27 mouse cellular contexts compared by ENCODE assay signal in genomic region chr1:166377171-166377570, GRCm38 (mm10). TPM values are rescaled to one million over a fixed set of nuclear protein-coding genes. Genes with fewer than 3 reads are reported as not detected.
DNase-seq lines count a peak whose midpoint lies in the region; ATAC-seq and TF ChIP-seq lines count a peak whose summit lies in the region.
"Had no signal": no experiment of that assay in that cellular context is flagged by ENCODE, and none has a peak within 500 bp of the region (broad histone marks: within the 10 kb centered on the region; RNA-seq: fewer than 3 reads in every experiment).

No protein-coding gene starts in this region.

- no peak for ATAC-seq in kidney, embryonic 14.5 days (ENCODE audit: low FRiP score, low TSS enrichment)
- no peak for ATAC-seq in midbrain, embryonic 15.5 days (replicated peaks)
- ATAC-seq: activated CD4-positive, CD25-positive, alpha-beta regulatory T cell, adult 4 months; forebrain, embryonic 15.5 days had no signal

- no peak overlapping the region for H3K4me2 ChIP-seq in kidney, embryonic 14.5 days (replicated peaks; ENCODE audit: low read depth, low read length)
- H3K4me2 ChIP-seq in midbrain, embryonic 15.5 days = no peak overlapping the region
- H3K4me2 ChIP-seq: embryonic facial prominence, embryonic 13.5 days; forebrain, embryonic 12.5 days; forebrain, embryonic 15.5 days; heart, embryonic 13.5 days; hindbrain, embryonic 12.5 days had no signal

- H3K27ac ChIP-seq in kidney, adult 2 months (ENCODE audit: insufficient read depth, low read depth, low read length) = no peak overlapping the region
- no peak overlapping the region for H3K27ac ChIP-seq in kidney, embryonic 14.5 days (ENCODE audit: low read depth, low read length)
- H3K27ac ChIP-seq in midbrain, embryonic 10.5 days (replicated peaks) = no peak overlapping the region
- no peak overlapping the region for H3K27ac ChIP-seq in midbrain, embryonic 15.5 days
- H3K27ac ChIP-seq: embryonic facial prominence, embryonic 10.5 days; embryonic facial prominence, embryonic 13.5 days; forebrain, embryonic 12.5 days; forebrain, embryonic 15.5 days; heart, adult 2 months; heart, embryonic 10.5 days; heart, embryonic 13.5 days; hindbrain, embryonic 12.5 days had no signal

- H3K4me1 ChIP-seq in kidney, adult 2 months (ENCODE audit: control insufficient read depth, insufficient read depth, low read length) = peaks cover 10% of the 10 kb centered on the region; the same call in 1 of the 2 replicates
- H3K4me1 ChIP-seq in kidney, embryonic 14.5 days (ENCODE audit: control insufficient read depth, insufficient read depth, low read length) = peaks cover 15% of the 10 kb centered on the region
- H3K4me1 ChIP-seq in midbrain, embryonic 10.5 days = peaks cover 28% of the 10 kb centered on the region
- peaks cover 18% of the 10 kb centered on the region for H3K4me1 ChIP-seq in midbrain, embryonic 15.5 days

- TF ChIP-seq POLR2A in kidney, adult 2 months (IDR thresholded peaks at IDR 0.05; ENCODE audit: low read depth, low read length) = no peak

- H3K9ac ChIP-seq in kidney, embryonic 14.5 days (ENCODE audit: low read depth, low read length) = no peak overlapping the region
- H3K9ac ChIP-seq in midbrain, embryonic 15.5 days = no peak overlapping the region
- H3K9ac ChIP-seq: embryonic facial prominence, embryonic 13.5 days; forebrain, embryonic 12.5 days; forebrain, embryonic 15.5 days; heart, embryonic 13.5 days; hindbrain, embryonic 12.5 days had no signal

- H3K36me3 ChIP-seq in kidney, adult 2 months (ENCODE audit: control insufficient read depth, insufficient read depth, low read length) = no peaks in the 10 kb centered on the region
- no peaks in the 10 kb centered on the region for H3K36me3 ChIP-seq in kidney, embryonic 14.5 days (ENCODE audit: control insufficient read depth, insufficient read depth, low read length)
- peaks cover 8% of the 10 kb centered on the region for H3K36me3 ChIP-seq in midbrain, embryonic 10.5 days
- no peaks in the 10 kb centered on the region for H3K36me3 ChIP-seq in midbrain, embryonic 15.5 days (replicated peaks)
- H3K36me3 ChIP-seq: embryonic facial prominence, embryonic 13.5 days; forebrain, embryonic 15.5 days had no signal

- peak; percentile 71 for DNase-seq in heart, adult 11 months
- no peak for DNase-seq in heart, postnatal 4 days
- peak; percentile 56 for DNase-seq in kidney, adult 2 months
- peak; percentile 35 to 51 for DNase-seq in kidney, postnatal 36 days
- no peak for DNase-seq in kidney, postnatal 14 days
- peak; percentile 8 for DNase-seq in midbrain, embryonic 10.5 days (ENCODE audit: low spot score)
- DNase-seq: adrenal gland, adult 8-10 months; adrenal gland, postnatal 25 days; cerebellum, adult 11-12 months; cerebellum, adult 8-10 months; cerebellum, postnatal 10 days; cerebellum, postnatal 36 days; embryo, embryonic 11 days; gastrocnemius, postnatal 25 days; heart, adult 2 months; heart, postnatal 14 days had no signal

- WGBS in kidney, adult 2 months = 52% methylated on average over 6 of the region's 6 CpGs
- 53% methylated on average over 6 of the region's 6 CpGs for WGBS in kidney, embryonic 14.5 days
- WGBS in midbrain, embryonic 10.5 days = 86% methylated on average over 6 of the region's 6 CpGs
- 83% methylated on average over 6 of the region's 6 CpGs for WGBS in midbrain, embryonic 15.5 days

- H3K27me3 ChIP-seq in kidney, adult 2 months (replicated peaks; ENCODE audit: control insufficient read depth, insufficient read depth, low read length) = no peaks in the 10 kb centered on the region
- H3K27me3 ChIP-seq in kidney, embryonic 14.5 days (ENCODE audit: control insufficient read depth, insufficient read depth, low read length) = no peaks in the 10 kb centered on the region
- H3K27me3 ChIP-seq in midbrain, embryonic 10.5 days (ENCODE audit: low read depth, poor library complexity, severe bottlenecking) = no peaks in the 10 kb centered on the region
- H3K27me3 ChIP-seq in midbrain, embryonic 15.5 days (replicated peaks) = no peaks in the 10 kb centered on the region
- H3K27me3 ChIP-seq: embryonic facial prominence, embryonic 13.5 days; forebrain, embryonic 12.5 days; forebrain, embryonic 15.5 days; heart, embryonic 13.5 days; hindbrain, embryonic 12.5 days had no signal

- H3K4me3 ChIP-seq in kidney, adult 2 months (ENCODE audit: insufficient read depth, low read depth, low read length) = no peak overlapping the region
- no peak overlapping the region for H3K4me3 ChIP-seq in kidney, embryonic 14.5 days (ENCODE audit: low read length)
- H3K4me3 ChIP-seq in midbrain, embryonic 10.5 days = no peak overlapping the region
- no peak overlapping the region for H3K4me3 ChIP-seq in midbrain, embryonic 15.5 days
- H3K4me3 ChIP-seq: embryonic facial prominence, embryonic 10.5 days; embryonic facial prominence, embryonic 13.5 days; erythroblast, embryonic 14.5 days; forebrain, embryonic 12.5 days; forebrain, embryonic 15.5 days; heart, adult 2 months; heart, embryonic 10.5 days; heart, embryonic 13.5 days; hindbrain, embryonic 12.5 days had no signal

- TF ChIP-seq CTCF in kidney, adult 2 months (conservative IDR thresholded peaks at IDR 0.05; ENCODE audit: insufficient read depth, insufficient read length, low read depth, low read length) = no peak

- 0 out of 2 replicates have a peak, but pooled peaks cover 3% of the 10 kb centered on the region for H3K9me3 ChIP-seq in kidney, embryonic 14.5 days (ENCODE audit: control insufficient read depth, low read length)
- H3K9me3 ChIP-seq in midbrain, embryonic 10.5 days (replicated peaks) = no peaks in the 10 kb centered on the region
- H3K9me3 ChIP-seq in midbrain, embryonic 15.5 days = no peaks in the 10 kb centered on the region
- H3K9me3 ChIP-seq: embryonic facial prominence, embryonic 10.5 days; embryonic facial prominence, embryonic 13.5 days; forebrain, embryonic 12.5 days; forebrain, embryonic 15.5 days; heart, embryonic 10.5 days; heart, embryonic 13.5 days; hindbrain, embryonic 12.5 days had no signal

RNA-seq across cellular contexts. Expression of gene Tada1, which starts 1.7 kb away (rescaled TPM):
- total RNA-seq in heart, postnatal 4 days (2021) = 10 to 100 TPM; 17.7 to 18.1 TPM
- 15.9 and 16.9 TPM in 2 replicates for polyA plus RNA-seq in kidney, adult 2 months (2012; rRNA removed)
- polyA plus RNA-seq in kidney, embryonic 14.5 days (2014; fragmentation: Nextera tagmentation; extraction: Ambion mirVana) = 60.7 and 62.9 TPM in 2 replicates
- 70.2 and 70.3 TPM in 2 replicates for polyA plus RNA-seq in midbrain, embryonic 10.5 days (2016; fragmentation: Nextera tagmentation; extraction: Ambion mirVana)
- polyA plus RNA-seq in midbrain, embryonic 15.5 days (2015; fragmentation: Nextera tagmentation; extraction: Ambion mirVana) = 90.5 and 94.9 TPM in 2 replicates

RNA-seq across cellular contexts. Expression of gene Pogk, which starts 32.5 kb away (rescaled TPM):
- 10 to 100 TPM; 24.5 to 29.2 TPM for total RNA-seq in heart, postnatal 4 days (2021)
- 7.4 TPM in 2 replicates for polyA plus RNA-seq in kidney, adult 2 months (2012; rRNA removed)
- polyA plus RNA-seq in kidney, embryonic 14.5 days (2014; fragmentation: Nextera tagmentation; extraction: Ambion mirVana) = 10.7 and 20.0 TPM in 2 replicates
- 26.1 and 37.7 TPM in 2 replicates for polyA plus RNA-seq in midbrain, embryonic 10.5 days (2016; fragmentation: Nextera tagmentation; extraction: Ambion mirVana)
- 36.7 and 41.3 TPM in 2 replicates for polyA plus RNA-seq in midbrain, embryonic 15.5 days (2015; fragmentation: Nextera tagmentation; extraction: Ambion mirVana)

Comparison
In these comparisons a context has a peak if more than half of its experiments do, and no peak if none do; other contexts are left out.
1. DNase-seq: peak in heart, adult 11 months (single experiment), kidney, adult 2 months (single experiment), kidney, postnatal 36 days (2 of 2) and midbrain, embryonic 10.5 days (single experiment); none in heart, postnatal 4 days (single experiment) and kidney, postnatal 14 days (single experiment).